Mouse (Mus musculus) bone marrow, adult 2 months (tissue): Measurements from ENCODE around the gene Suds3. TPM values are rescaled to one million over a fixed set of nuclear protein-coding genes. Genes with fewer than 3 reads are reported as not detected.
A peak's percentile ranks its signal among the peaks of the same experiment; 100 is the strongest.

Source experiments
- H3K27ac ChIP-seq: fragments of 200-500 bp; 2 replicates; pipeline ENCODE4 v1.5.1; 2012; ENCODE audit warnings: low read depth, mild to moderate bottlenecking, control low read depth, inconsistent platforms, low read length; ENCODE audit not compliant: control insufficient read depth, poor library complexity, insufficient read depth
- H3K4me1 ChIP-seq: fragments of 200-500 bp; 2 replicates; pipeline ENCODE4 v1.6.1; 2011; ENCODE audit warnings: low read length; ENCODE audit not compliant: control insufficient read depth, insufficient read depth
- H3K4me3 ChIP-seq: fragments of 200-500 bp; replicated peaks from 2 replicates; pipeline ENCODE3; 2011; ENCODE audit warnings: mild to moderate bottlenecking, low read depth, low read length, control low read depth; ENCODE audit not compliant: control insufficient read depth
- CTCF ChIP-seq: fragments of 200-500 bp; IDR thresholded peaks from 2 replicates; pipeline ENCODE4 v1.5.1; 2011; ENCODE audit warnings: low read length, control low read depth; ENCODE audit not compliant: control insufficient read depth, insufficient read depth
- POLR2A ChIP-seq: fragments of 200-500 bp; IDR thresholded peaks from 2 replicates; pipeline ENCODE4 v1.6.1; 2011; ENCODE audit warnings: low read depth, mild to moderate bottlenecking, control low read depth, low read length, borderline replicate concordance; ENCODE audit not compliant: control insufficient read depth
- WGBS: fragments of 180-500 bp; shearing (Covaris S2); methylation state at CpG from one replicate; pipeline ENCODE4 v1.1.7; 2018; 5-methylcytosine and 5-hydroxymethylcytosine counted together
- polyA plus RNA-seq: library from polyadenylated mRNA; stranded (reverse); fragments of >200 nt; gene quantifications from 2 replicates; pipeline ENCODE4 v1.2.4, GENCODE M21; 2011; ENCODE audit warnings: low replicate concordance; ENCODE audit not compliant: missing spikeins, insufficient read depth, insufficient read length

Gene Suds3
- polyA plus RNA-seq, 1 experiment, result 57.7 TPM

- 13% methylated on average over 13 of the region's 13 CpGs for WGBS
- Histone ChIP-seq H3K4me3 (no peak overlapping the region), H3K4me1 (no peaks in the 10 kb centered on the region), H3K27ac (no peak overlapping the region)
- no peak for TF ChIP-seq CTCF
- no peak for TF ChIP-seq POLR2A
Measured at GRCm38 (mm10) chr5:117087718-117088117, 28.2 kb downstream of the Suds3 start.

GRCm38 (mm10) chr5:117069498-117069894 lies 46.4 kb downstream of the Suds3 start:
- peak; percentile 44; the same call in 1 of the 2 replicates for TF ChIP-seq CTCF
- TF ChIP-seq POLR2A, result no peak
- 18% methylated on average over 10 of the region's 10 CpGs for whole genome bisulfite sequencing
- Histone ChIP-seq H3K4me1 (peaks cover 1% of the 10 kb centered on the region; the same call in 1 of the 2 replicates), H3K4me3 (no peak overlapping the region), H3K27ac (no peak overlapping the region)

- Histone ChIP-seq H3K4me1 (peaks cover 1% of the 10 kb centered on the region; the same call in 1 of the 2 replicates), H3K4me3 (no peak overlapping the region), H3K27ac (no peak overlapping the region)
- 28% methylated on average over 19 of the region's 19 CpGs for WGBS
- TF ChIP-seq CTCF (no peak), POLR2A (no peak)
Measured at GRCm38 (mm10) chr5:117068808-117069497, 47.0 kb downstream of the Suds3 start.

GRCm38 (mm10) chr5:117068181-117068580 lies 47.7 kb downstream of the Suds3 start:
- TF ChIP-seq CTCF (peak; percentile 65), POLR2A (no peak)

GRCm38 (mm10) chr5:117061251-117061650 lies 54.7 kb downstream of the Suds3 start:
- Histone ChIP-seq H3K27ac (no peak overlapping the region), H3K4me3 (no peak overlapping the region), H3K4me1 (no peaks in the 10 kb centered on the region)
- no peak for TF ChIP-seq POLR2A
- TF ChIP-seq CTCF, result no peak
- 75% methylated on average over 2 of the region's 2 CpGs for WGBS

More at GRCm38 (mm10) chr5:117068181-117068580, 47.7 kb downstream of the Suds3 start:
- Histone ChIP-seq H3K4me3 (no peak overlapping the region), H3K4me1 (peaks cover 1% of the 10 kb centered on the region; the same call in 1 of the 2 replicates), H3K27ac (no peak overlapping the region)
- 76% methylated on average over 13 of the region's 13 CpGs for WGBS

- Histone ChIP-seq H3K4me3 (no peak overlapping the region), H3K27ac (no peak overlapping the region), H3K4me1 (no peaks in the 10 kb centered on the region)
- TF ChIP-seq POLR2A, result no peak
- no peak for TF ChIP-seq CTCF
- WGBS, result 76% methylated on average over 18 of the region's 18 CpGs
Measured at GRCm38 (mm10) chr5:117060484-117061130, 55.3 kb downstream of the Suds3 start.

GRCm38 (mm10) chr5:117049940-117050339 lies 66.0 kb downstream of the Suds3 start:
- Histone ChIP-seq H3K27ac (no peak overlapping the region), H3K4me3 (no peak overlapping the region), H3K4me1 (no peaks in the 10 kb centered on the region)
- no peak for TF ChIP-seq CTCF
- 75% methylated on average over 7 of the region's 7 CpGs for WGBS

- TF ChIP-seq CTCF (no peak), POLR2A (no peak)
- no peak overlapping the region for H3K27ac ChIP-seq
- H3K4me1 ChIP-seq, result no peaks in the 10 kb centered on the region
- no peak overlapping the region for H3K4me3 ChIP-seq
- WGBS, result 62% methylated on average over 10 of the region's 10 CpGs
Measured at GRCm38 (mm10) chr5:117045101-117045500, 70.8 kb downstream of the Suds3 start.

GRCm38 (mm10) chr5:117042661-117043060 lies 73.3 kb downstream of the Suds3 start:
- H3K4me1 ChIP-seq, result no peaks in the 10 kb centered on the region
- WGBS, result 64% methylated on average over 11 of the region's 11 CpGs
- no peak for TF ChIP-seq POLR2A
- TF ChIP-seq CTCF, result no peak
- no peak overlapping the region for H3K27ac ChIP-seq
- no peak overlapping the region for H3K4me3 ChIP-seq

Other genes starting within 250 kb of the Suds3 start
- gene Taok3, start 4.0 kb upstream of the Suds3 start, polyA plus RNA-seq, result 31.0 and 47.6 TPM in 2 replicates
- gene Pebp1, start 171.5 kb upstream of the Suds3 start, polyA plus RNA-seq, result 48.4 and 61.4 TPM in 2 replicates
- gene Vsig10, start 203.0 kb upstream of the Suds3 start, polyA plus RNA-seq, result 2.1 and 5.3 TPM in 2 replicates
- 10.0 and 23.5 TPM in 2 replicates for gene Wsb2, start 241.2 kb upstream of the Suds3 start, polyA plus RNA-seq